Mouse (Mus musculus) C2C12 (cell line): ENCODE measurements around the gene Aox3.

Source experiments
- CTCF ChIP-seq: IDR thresholded peaks from one replicate; pipeline ENCODE4 v1.5.1; 2011; ENCODE audit not compliant: control insufficient read depth, insufficient read depth, insufficient read length
- USF1 ChIP-seq: IDR thresholded peaks from one replicate; pipeline ENCODE4 v1.6.1; 2011; ENCODE audit warnings: low read depth, mild to moderate bottlenecking, control low read depth, moderate library complexity

GRCm38 (mm10) chr1:58077882-58078281, 35.0 kb upstream of the Aox3 start:
- TF ChIP-seq USF1 (no peak), CTCF (no peak)
